ENCODE assay signal across 8 mouse cellular contexts in genomic region chr19:24999201-24999886, GRCm38 (mm10). TPM values are rescaled to one million over a fixed set of nuclear protein-coding genes. Genes with fewer than 3 reads are reported as not detected.
DNase-seq lines count a peak whose midpoint lies in the region; ATAC-seq and TF ChIP-seq lines count a peak whose summit lies in the region.

Gene Dock8 (plus strand): TSS chr19:24999534.

- TF ChIP-seq CTCF in Patski (IDR thresholded peaks at IDR 0.05), result peak; percentile 78

- H3K27me3 ChIP-seq in Patski, result peaks cover 4% of the 10 kb centered on the region

- CTCF ChIA-PET in Patski (lab: Charles Lee), result interaction anchor here (0.7 to 1.8 kb wide), 7 partner anchors 11 to 126 kb away, joined by 3 to 6 read pairs (median 3); no protein-coding TSS in a partner anchor

- in situ Hi-C loops in Patski (cut with MboI; ENCODE audit: low pct_unique_long_range_greater_than_20kb), result no loop called here

- intact Hi-C loops in left cerebral cortex, postnatal 25 days (cut with DNase I), result no loop called here

- no peak for DNase-seq in Patski (ENCODE audit: low read depth, low spot score)
- DNase-seq in embryo, embryonic 10.5 days (ENCODE audit: low spot score), result peak; percentile 60
- peak; percentile 71 for DNase-seq in gastrocnemius, postnatal 25 days
- peak; percentile 43 to 47 for DNase-seq in left cerebral cortex, postnatal 25 days (ENCODE audit: low spot score in 2 of 2)
- DNase-seq in right cerebral cortex, adult 2 months (ENCODE audit: low spot score in 2 of 2), result peak; percentile 21 to 38
- peak; percentile 80 for DNase-seq in urinary bladder, postnatal 14 days (ENCODE audit: low spot score)

- POLR2A ChIA-PET in Patski (lab: Charles Lee), result interaction anchor here (0.6 to 1.1 kb wide), 2 partner anchors 69 to 110 kb away, joined by 3 read pairs; no protein-coding TSS in a partner anchor

- peak; percentile 61 for ATAC-seq in Patski
- peak; percentile 76 for ATAC-seq in inflammation-experienced regulatory T-cells, adult 6 months
- peak; percentile 54 for ATAC-seq in megakaryocyte progenitor cell, adult 5-6 weeks (replicated peaks; ENCODE audit: poor library complexity)

RNA-seq across cellular contexts. Expression of gene Dock8, which starts in this region (rescaled TPM):
- polyA plus RNA-seq in Patski (2021), result 11.3 TPM
- total RNA-seq in gastrocnemius, postnatal 25 days (2021), result 1 to 10 TPM; 2.5 to 2.6 TPM
- polyA plus RNA-seq in inflammation-experienced regulatory T-cells, adult 6 months (2017; shearing (Covaris generic)), result 100 to 1,000 TPM in 1 of 3 experiments, 10 to 100 TPM in 2; 86.4 to 117 (median 93.6) TPM
- 1 to 10 TPM; 3.4 to 3.7 TPM for total RNA-seq in left cerebral cortex, postnatal 25 days (2021)
- total RNA-seq in megakaryocyte progenitor cell, adult 5-6 weeks (2015), result 81.8 and 91.6 TPM in 2 replicates
- total RNA-seq in megakaryocyte progenitor cell, adult 5-6 weeks (2017), result 40.7 and 45.9 TPM in 2 replicates

Comparison
In these comparisons a context has a peak if more than half of its experiments do, and no peak if none do; other contexts are left out.
1. RNA of gene Dock8 (total RNA-seq): 40.7 to 91.6 TPM in megakaryocyte progenitor cell, adult 5-6 weeks; 3.4 to 3.7 TPM in left cerebral cortex, postnatal 25 days and 2.5 to 2.6 TPM in gastrocnemius, postnatal 25 days; every median in the first group is over 4 times any median in the second.
2. Peak in every context shown above with its lines, with median percentiles within 50 percentile points of each other: ATAC-seq.